Mouse (Mus musculus) kidney, postnatal 0 days (tissue): Measurements from ENCODE around the gene Sars. TPM values are rescaled to one million over a fixed set of nuclear protein-coding genes. Genes with fewer than 3 reads are reported as not detected.

ENCODE experiments used
- ATAC-seq: fragments of 200-750 bp; cut with Nextera tagmentation; replicated peaks from 2 replicates; pipeline ENCODE4 v1.8.0; 2017; ENCODE audit warnings: low read depth, moderate number of reproducible peaks, moderate TSS enrichment, moderate library complexity; ENCODE audit not compliant: low FRiP score
- DNase-seq: peaks from one replicate; pipeline ENCODE4 v3.0.0-alpha.2; 2016; ENCODE audit warnings: low spot score
- H3K27ac ChIP-seq: fragments of 300-500 bp; sonication (generic); 2 replicates; pipeline ENCODE4 v1.5.1; 2014; ENCODE audit warnings: mild to moderate bottlenecking
- H3K27me3 ChIP-seq: fragments of 300-500 bp; sonication (generic); 2 replicates; pipeline ENCODE4 v1.6.1; 2014; ENCODE audit warnings: low read length, mixed read lengths; ENCODE audit not compliant: insufficient read depth
- H3K36me3 ChIP-seq: fragments of 300-500 bp; sonication (generic); 2 replicates; pipeline ENCODE4 v1.6.1; 2014; ENCODE audit warnings: low read length, mixed read lengths; ENCODE audit not compliant: insufficient read depth
- H3K4me1 ChIP-seq: fragments of 300-500 bp; sonication (generic); replicated peaks from 2 replicates; pipeline ENCODE4 v1.6.1; 2014; ENCODE audit warnings: antibody characterized with exemption, low read length, mixed read lengths; ENCODE audit not compliant: insufficient read depth
- H3K4me2 ChIP-seq: fragments of 300-500 bp; sonication (generic); 2 replicates; pipeline ENCODE4 v1.6.1; 2014; ENCODE audit warnings: mild to moderate bottlenecking, low read length, moderate library complexity, mixed read lengths
- H3K4me3 ChIP-seq: fragments of 300-500 bp; sonication (generic); replicated peaks from 2 replicates; pipeline ENCODE4 v1.5.1; 2014; ENCODE audit warnings: low read depth, low read length
- H3K9ac ChIP-seq: fragments of 300-500 bp; sonication (generic); 2 replicates; pipeline ENCODE4 v1.6.1; 2014; ENCODE audit warnings: low read depth, low read length
- H3K9me3 ChIP-seq: fragments of 300-500 bp; sonication (generic); replicated peaks from 2 replicates; pipeline ENCODE4 v1.6.1; 2016; ENCODE audit warnings: low read length, inconsistent platforms, mixed read lengths
- CTCF ChIP-seq: IDR thresholded peaks from 2 replicates; pipeline ENCODE4 v1.5.1; 2016; ENCODE audit warnings: antibody characterized with exemption, low read depth, mild to moderate bottlenecking, moderate library complexity
- WGBS: fragments of 180-500 bp; shearing (Covaris S2); extraction: QIAGEN DNeasy Blood & Tissue Kit; methylation state at CpG from one replicate; pipeline ENCODE4 v1.1.7; 2014; 5-methylcytosine and 5-hydroxymethylcytosine counted together
- polyA plus RNA-seq: library from polyadenylated mRNA; unstranded; fragments of >200 nt; fragmentation: Nextera tagmentation; extraction: Ambion mirVana; gene quantifications from 2 replicates; pipeline ENCODE4 v1.2.1, GENCODE M21; 2015

The Sars gene
- polyA plus RNA-seq, 1 experiment from 2014 or later = 118 TPM

- H3K27ac ChIP-seq = no peak overlapping the region
- no peaks in the 10 kb centered on the region for H3K9me3 ChIP-seq
- no peak overlapping the region for H3K4me2 ChIP-seq
- no peak for TF ChIP-seq CTCF
- no peak for ATAC-seq
- no peaks in the 10 kb centered on the region for H3K27me3 ChIP-seq
- WGBS = 87% methylated on average over 7 of the region's 7 CpGs
- no peaks in the 10 kb centered on the region for H3K36me3 ChIP-seq
- DNase-seq = no peak
- 0 out of 2 replicates have a peak, but pooled peaks cover 2% of the 10 kb centered on the region for H3K4me1 ChIP-seq
- H3K4me3 ChIP-seq = no peak overlapping the region
- H3K9ac ChIP-seq = no peak overlapping the region
Measured at GRCm38 (mm10) chr3:108378875-108379663, 65.9 kb downstream of the Sars start.

Other genes with a start within 250 kb of the Sars start
- 3.1 and 3.4 TPM in 2 replicates for gene Cyb561d1, start 244.0 kb downstream of the Sars start, polyA plus RNA-seq
- gene Atxn7l2, start 234.3 kb downstream of the Sars start, polyA plus RNA-seq = 10.9 and 11.0 TPM in 2 replicates
- gene Sypl2, start 218.6 kb downstream of the Sars start, polyA plus RNA-seq = 3.5 and 3.6 TPM in 2 replicates
- gene Psma5, start 188.3 kb downstream of the Sars start, polyA plus RNA-seq = 254 and 255 TPM in 2 replicates
- 11.7 and 12.4 TPM in 2 replicates for gene Sort1, start 161.1 kb downstream of the Sars start, polyA plus RNA-seq
- gene Mybphl, start 80.3 kb downstream of the Sars start, polyA plus RNA-seq = not detected in 2 replicates
- 19.0 and 20.4 TPM in 2 replicates for gene Psrc1, start 61.4 kb downstream of the Sars start, polyA plus RNA-seq
- 15.1 and 16.9 TPM in 2 replicates for gene Celsr2, start 29.7 kb downstream of the Sars start, polyA plus RNA-seq
- gene 1700013F07Rik, start 88.9 kb upstream of the Sars start, polyA plus RNA-seq = not detected in 2 replicates
- 1.6 and 1.7 TPM in 2 replicates for gene 5330417C22Rik, start 91.3 kb upstream of the Sars start, polyA plus RNA-seq
- gene Tmem167b, start 117.3 kb upstream of the Sars start, polyA plus RNA-seq = 33.5 and 35.8 TPM in 2 replicates
- gene Taf13, start 126.5 kb upstream of the Sars start, polyA plus RNA-seq = 38.3 and 40.8 TPM in 2 replicates
- 5.9 and 6.8 TPM in 2 replicates for gene Wdr47, start 146.1 kb upstream of the Sars start, polyA plus RNA-seq
- gene Clcc1, start 208.7 kb upstream of the Sars start, polyA plus RNA-seq = 64.8 and 65.8 TPM in 2 replicates